Mouse (Mus musculus) kidney, embryonic 16.5 days (tissue): ENCODE measurements at regions not wholly inside any gene's neighbourhood (a gene's known extent, or its start where the extent isn't known, plus 50 kb on each side); places are given as distances from the start of the nearest gene placed in this dataset.

ENCODE experiments used
- ATAC-seq: fragments of 200-750 bp; cut with Nextera tagmentation; 2 replicates; pipeline ENCODE4 v1.8.0; 2017; ENCODE audit warnings: moderate TSS enrichment; ENCODE audit not compliant: low FRiP score, low TSS enrichment
- H3K27ac ChIP-seq: fragments of 300-500 bp; sonication (generic); 2 replicates; pipeline ENCODE4 v1.5.1; 2014; ENCODE audit warnings: low read length
- H3K27me3 ChIP-seq: fragments of 300-500 bp; sonication (generic); 2 replicates; pipeline ENCODE4 v1.6.1; 2014; ENCODE audit warnings: low read length, control low read depth, mixed read lengths; ENCODE audit not compliant: insufficient read depth
- H3K36me3 ChIP-seq: fragments of 300-500 bp; sonication (generic); 2 replicates; pipeline ENCODE4 v1.6.1; 2014; ENCODE audit warnings: low read length, control low read depth, mixed read lengths; ENCODE audit not compliant: insufficient read depth
- H3K4me1 ChIP-seq: fragments of 300-500 bp; sonication (generic); 2 replicates; pipeline ENCODE4 v1.6.1; 2014; ENCODE audit warnings: low read length, control low read depth, mixed read lengths; ENCODE audit not compliant: insufficient read depth
- H3K4me2 ChIP-seq: fragments of 300-500 bp; sonication (generic); replicated peaks from 2 replicates; pipeline ENCODE4 v1.6.1; 2014; ENCODE audit warnings: low read depth, low read length
- H3K4me3 ChIP-seq: fragments of 300-500 bp; sonication (generic); 2 replicates; pipeline ENCODE4 v1.5.1; 2014; ENCODE audit warnings: mild to moderate bottlenecking, low read length
- H3K9ac ChIP-seq: fragments of 300-500 bp; sonication (generic); replicated peaks from 2 replicates; pipeline ENCODE4 v1.6.1; 2014; ENCODE audit warnings: low read length
- H3K9me3 ChIP-seq: fragments of 300-500 bp; sonication (generic); 2 replicates; pipeline ENCODE4 v1.6.1; 2016; ENCODE audit warnings: low read length, control low read depth
- WGBS: fragments of 180-500 bp; shearing (Covaris S2); extraction: QIAGEN DNeasy Blood & Tissue Kit; methylation state at CpG from one replicate; pipeline ENCODE4 v1.1.7; 2014; 5-methylcytosine and 5-hydroxymethylcytosine counted together

DNA sequence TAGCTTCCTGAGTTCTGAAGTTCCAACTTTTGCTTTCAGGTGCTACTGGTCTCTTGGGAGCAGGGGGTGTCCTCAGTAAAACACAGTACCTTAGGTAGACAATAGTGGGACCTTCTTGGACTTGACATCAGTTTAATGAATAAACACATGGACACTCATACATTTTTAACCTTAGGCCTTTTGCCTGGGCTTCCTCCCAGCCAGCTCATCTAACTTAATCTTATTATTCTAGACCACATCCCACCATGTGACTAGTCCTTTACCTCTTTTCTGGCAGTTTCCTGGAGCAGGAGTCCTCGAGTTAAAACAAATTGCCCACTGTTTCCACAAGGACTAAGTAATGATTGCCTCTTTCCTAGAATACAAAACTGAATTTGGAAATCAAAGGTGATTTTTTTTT is 117.9 kb upstream of the Rai14 start:
- H3K4me2 ChIP-seq: no peak overlapping the region
- no peak overlapping the region for H3K27ac ChIP-seq
- no peaks in the 10 kb centered on the region for H3K9me3 ChIP-seq
- no peak for ATAC-seq
- no peaks in the 10 kb centered on the region for H3K27me3 ChIP-seq
- H3K9ac ChIP-seq: no peak overlapping the region
- peaks cover 9% of the 10 kb centered on the region; the same call in 1 of the 2 replicates for H3K4me1 ChIP-seq
- H3K36me3 ChIP-seq: no peaks in the 10 kb centered on the region
- H3K4me3 ChIP-seq: no peak overlapping the region
- WGBS: 48% methylated on average over 1 of the region's 1 CpGs

DNA sequence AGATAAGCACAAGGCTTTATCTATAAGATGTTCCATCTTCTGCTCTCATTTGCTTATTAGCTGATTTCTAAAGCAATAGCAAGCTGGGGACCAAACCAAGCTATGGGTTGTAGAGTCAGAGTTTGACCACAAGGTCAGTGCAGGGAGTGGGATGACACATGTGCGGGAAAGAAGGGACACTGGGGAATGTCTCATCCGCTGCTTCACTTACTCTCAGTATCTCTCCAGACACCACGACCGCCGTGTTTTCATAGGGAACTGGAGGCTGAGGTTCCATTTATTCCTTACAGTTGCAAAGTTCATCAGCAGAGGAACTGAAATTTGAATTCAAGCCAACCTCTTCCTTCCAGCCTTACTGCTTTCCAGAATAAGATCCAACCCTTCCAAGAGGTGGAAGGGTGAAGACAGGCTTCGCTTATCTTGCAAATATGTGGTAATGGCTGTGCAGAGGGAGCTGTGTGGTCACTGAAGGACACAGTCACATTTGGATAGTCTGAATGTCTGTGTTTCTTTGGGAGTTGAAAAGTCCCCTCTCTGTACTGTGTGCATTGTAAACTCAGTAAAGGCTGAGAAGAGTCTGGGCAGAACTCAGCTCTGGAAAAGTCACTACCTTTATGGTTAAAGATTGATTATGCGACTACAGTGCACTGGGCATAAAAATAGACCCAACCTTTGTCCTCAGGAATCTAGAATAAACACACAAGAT is 118.1 kb upstream of the C1qtnf3 start:
- Histone ChIP-seq H3K4me3 (no peak overlapping the region), H3K27ac (peak overlapping the region; percentile 17), H3K27me3 (no peaks in the 10 kb centered on the region), H3K4me1 (peaks cover 9% of the 10 kb centered on the region; the same call in 1 of the 2 replicates), H3K9me3 (no peaks in the 10 kb centered on the region), H3K9ac (no peak overlapping the region), H3K4me2 (no peak overlapping the region), H3K36me3 (no peaks in the 10 kb centered on the region)
- WGBS: 47% methylated on average over 7 of the region's 7 CpGs
- peak; percentile 73 for ATAC-seq

DNA sequence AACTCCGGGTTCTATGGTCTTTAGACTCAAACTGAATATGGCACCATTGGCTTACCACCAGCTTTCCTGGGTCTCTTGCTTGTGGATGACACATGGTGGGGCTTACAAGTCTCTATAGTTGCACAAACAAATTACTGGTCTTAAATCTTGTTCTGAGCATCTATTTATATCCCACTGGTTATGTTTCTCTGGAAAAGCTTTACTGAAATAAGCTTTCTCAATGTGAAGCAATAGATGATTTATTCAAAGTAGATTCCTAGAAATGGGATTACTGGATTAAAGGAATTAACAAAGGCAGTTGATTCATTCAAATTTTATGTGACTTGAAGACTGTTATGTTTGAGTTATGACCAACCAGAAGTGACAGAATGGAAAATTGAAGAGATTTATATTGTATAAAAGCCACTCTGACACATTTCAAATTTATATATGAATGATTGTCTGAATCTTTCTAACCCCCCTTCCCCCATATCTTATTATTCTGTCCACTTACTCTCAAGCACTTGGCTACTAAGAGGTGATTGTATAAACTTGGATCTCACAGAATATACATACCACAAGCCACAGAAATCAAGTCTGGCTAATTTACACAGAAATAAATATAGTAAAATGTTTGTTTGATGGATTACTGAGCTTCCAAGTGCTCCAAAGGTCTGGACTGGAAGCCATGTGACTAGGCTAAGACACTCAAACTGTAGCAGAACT is 113.4 kb upstream of the C1qtnf3 start:
- Histone ChIP-seq H3K4me2 (no peak overlapping the region), H3K36me3 (no peaks in the 10 kb centered on the region), H3K27me3 (no peaks in the 10 kb centered on the region), H3K4me1 (peaks cover 5% of the 10 kb centered on the region; the same call in 1 of the 2 replicates), H3K9ac (no peak overlapping the region), H3K9me3 (no peaks in the 10 kb centered on the region), H3K27ac (no peak overlapping the region), H3K4me3 (no peak overlapping the region)
- ATAC-seq: no peak
- 96% methylated on average over 1 of the region's 1 CpGs for WGBS

DNA sequence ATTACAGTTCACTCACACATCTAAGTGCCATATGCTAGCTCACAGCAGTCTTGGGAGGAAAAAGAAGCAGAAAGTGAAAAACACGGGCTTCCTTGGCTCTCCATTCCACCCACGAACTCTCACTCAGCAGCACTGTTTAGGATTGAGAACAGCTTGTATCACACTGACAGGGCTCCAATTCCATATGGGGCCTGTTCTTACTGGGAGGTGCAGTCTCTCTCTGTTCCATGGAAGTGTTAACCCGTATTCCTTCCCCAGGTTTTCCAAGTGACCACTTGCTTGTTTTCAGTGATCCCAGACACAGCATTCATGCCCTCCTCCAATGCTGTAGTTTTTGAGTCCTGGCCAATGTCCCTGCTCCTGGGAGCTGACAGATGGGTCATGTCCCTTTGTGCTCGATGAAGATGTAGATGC is 111.5 kb upstream of the C1qtnf3 start:
- no peaks in the 10 kb centered on the region for H3K36me3 ChIP-seq
- no peaks in the 10 kb centered on the region for H3K27me3 ChIP-seq
- H3K4me2 ChIP-seq: no peak overlapping the region
- H3K4me1 ChIP-seq: no peaks in the 10 kb centered on the region
- H3K9ac ChIP-seq: no peak overlapping the region
- no peak overlapping the region for H3K4me3 ChIP-seq
- peak; percentile 51 for ATAC-seq
- H3K9me3 ChIP-seq: no peaks in the 10 kb centered on the region
- 60% methylated on average over 4 of the region's 4 CpGs for WGBS
- H3K27ac ChIP-seq: no peak overlapping the region

DNA sequence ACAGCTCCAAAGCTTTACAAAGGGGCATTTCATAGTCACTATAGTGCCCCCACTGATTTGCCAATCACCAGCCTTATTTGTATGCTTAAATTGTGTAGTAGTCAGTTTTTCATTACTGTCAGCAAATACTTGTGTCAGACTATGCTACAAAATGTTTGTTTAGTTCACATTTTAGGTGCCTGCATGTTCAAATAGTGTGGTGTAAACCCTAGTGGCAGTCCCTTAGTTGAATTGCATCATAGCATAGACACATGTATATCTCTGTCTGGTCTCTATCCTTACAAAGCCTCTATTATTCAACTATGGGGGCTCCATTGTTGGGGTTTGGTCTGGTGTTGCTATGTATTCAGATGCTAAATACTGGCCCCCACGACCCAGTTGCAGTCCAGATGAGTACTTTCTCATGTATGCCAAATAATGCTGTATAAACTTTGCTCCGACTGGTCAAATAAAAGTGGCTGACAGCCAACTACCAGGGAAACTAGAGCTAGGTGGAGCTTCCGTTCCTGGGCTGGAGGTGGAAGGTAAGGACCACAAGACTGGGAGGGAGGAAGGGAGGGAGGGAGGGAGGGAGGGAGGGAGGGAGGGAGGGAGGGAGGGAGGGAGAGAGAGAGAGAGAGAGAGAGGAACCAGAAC is 109.0 kb upstream of the C1qtnf3 start:
- H3K27ac ChIP-seq: no peak overlapping the region
- no peak for ATAC-seq
- H3K4me3 ChIP-seq: no peak overlapping the region
- no peaks in the 10 kb centered on the region for H3K4me1 ChIP-seq
- no peaks in the 10 kb centered on the region for H3K9me3 ChIP-seq
- H3K4me2 ChIP-seq: no peak overlapping the region
- no peaks in the 10 kb centered on the region for H3K36me3 ChIP-seq
- H3K9ac ChIP-seq: no peak overlapping the region
- no peaks in the 10 kb centered on the region for H3K27me3 ChIP-seq
- 57% methylated on average over 3 of the region's 3 CpGs for WGBS

DNA sequence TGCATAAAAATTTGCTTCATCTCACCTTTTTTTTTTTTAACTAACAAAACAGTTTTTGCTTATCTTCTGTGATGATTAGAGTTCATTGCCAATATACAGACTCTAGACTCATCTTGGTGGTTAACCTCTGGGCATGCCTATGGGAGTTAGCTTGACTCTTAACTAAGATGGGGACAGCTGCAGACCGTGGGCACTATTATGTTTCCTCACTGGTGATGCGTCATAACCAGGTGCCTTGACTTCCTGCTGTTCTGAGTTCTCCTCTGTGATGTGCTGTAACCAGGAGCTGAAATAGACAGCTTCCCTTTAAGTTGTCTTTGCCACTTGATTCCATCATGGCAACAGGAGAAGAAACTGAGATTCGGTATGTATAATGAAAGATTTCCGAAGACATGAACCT is 105.4 kb upstream of the C1qtnf3 start:
- WGBS: 95% methylated on average over 4 of the region's 4 CpGs
- ATAC-seq: no peak
- Histone ChIP-seq H3K9me3 (no peaks in the 10 kb centered on the region), H3K4me3 (no peak overlapping the region), H3K36me3 (no peaks in the 10 kb centered on the region), H3K4me2 (no peak overlapping the region), H3K9ac (no peak overlapping the region), H3K4me1 (no peaks in the 10 kb centered on the region), H3K27ac (no peak overlapping the region), H3K27me3 (no peaks in the 10 kb centered on the region)

DNA sequence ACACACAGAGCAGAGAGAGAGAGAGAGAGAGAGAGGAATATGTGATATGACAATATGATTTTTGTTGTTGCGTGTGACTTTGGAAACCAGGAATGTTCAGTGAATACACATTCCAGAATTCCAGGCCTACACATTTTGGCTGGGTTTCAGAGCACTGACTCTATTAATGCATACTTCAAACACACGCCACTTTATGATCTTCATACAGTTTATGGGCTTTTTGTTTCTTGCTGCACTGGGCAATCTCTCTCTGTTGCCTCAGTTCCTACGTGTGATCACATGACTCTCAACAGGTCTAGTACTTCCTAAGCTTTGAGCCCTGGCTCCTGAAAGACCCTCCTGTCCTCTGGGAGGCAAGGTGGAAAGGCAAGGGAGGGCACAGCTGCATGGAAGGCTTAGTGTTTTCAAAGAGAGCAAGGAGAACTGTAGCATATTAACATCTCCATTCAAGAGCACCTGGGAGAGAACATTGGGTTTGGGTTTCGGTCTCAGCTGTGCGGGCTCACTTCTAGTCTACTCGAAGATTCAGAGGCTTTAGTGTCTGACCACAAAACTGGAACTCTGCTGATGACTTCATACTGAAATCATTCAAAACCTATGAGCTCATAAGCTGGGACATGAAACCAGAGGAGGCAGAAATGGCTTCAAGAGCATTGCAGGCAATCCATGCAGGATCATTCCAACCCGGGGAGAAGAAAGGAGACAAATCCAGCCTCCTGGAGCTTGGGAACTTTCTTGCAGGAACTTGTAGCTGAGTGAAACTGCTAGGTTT is 87.9 kb upstream of the C1qtnf3 start:
- Histone ChIP-seq H3K27ac (no peak overlapping the region), H3K9ac (no peak overlapping the region)
- 84% methylated on average over 7 of the region's 7 CpGs for WGBS

DNA sequence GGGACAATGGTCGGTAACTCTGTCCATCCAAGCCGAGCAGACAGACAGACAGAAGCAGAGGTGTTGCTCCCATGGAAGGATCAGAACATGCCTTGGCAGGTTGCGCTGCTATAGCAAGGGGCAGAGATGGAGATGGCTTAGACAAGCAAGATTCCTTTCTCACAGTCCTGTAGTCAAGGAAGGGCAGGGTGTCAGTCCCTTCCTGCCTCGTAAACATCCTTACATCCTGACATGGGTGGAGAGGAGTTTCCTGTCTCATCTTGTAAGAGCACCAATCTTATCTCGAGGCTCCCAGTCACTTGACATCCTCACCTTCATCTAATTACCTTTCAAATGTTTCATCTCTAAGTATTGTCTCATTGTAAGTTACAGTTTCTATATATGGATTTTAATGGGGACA is 87.0 kb upstream of the C1qtnf3 start:
- H3K4me1 ChIP-seq: no peaks in the 10 kb centered on the region
- ATAC-seq: no peak
- no peaks in the 10 kb centered on the region for H3K27me3 ChIP-seq
- H3K9ac ChIP-seq: no peak overlapping the region
- H3K9me3 ChIP-seq: no peaks in the 10 kb centered on the region
- H3K4me2 ChIP-seq: no peak overlapping the region
- WGBS: 65% methylated on average over 5 of the region's 5 CpGs
- no peaks in the 10 kb centered on the region for H3K36me3 ChIP-seq
- H3K4me3 ChIP-seq: no peak overlapping the region
- H3K27ac ChIP-seq: no peak overlapping the region; the same call in 1 of the 2 replicates

More for the DNA sequence above, 87.9 kb upstream of the C1qtnf3 start:
- no peaks in the 10 kb centered on the region for H3K36me3 ChIP-seq
- no peaks in the 10 kb centered on the region for H3K4me1 ChIP-seq
- ATAC-seq: no peak; the same call in 1 of the 2 replicates
- no peaks in the 10 kb centered on the region for H3K9me3 ChIP-seq
- no peak overlapping the region for H3K4me2 ChIP-seq
- H3K27me3 ChIP-seq: no peaks in the 10 kb centered on the region
- H3K4me3 ChIP-seq: no peak overlapping the region

DNA sequence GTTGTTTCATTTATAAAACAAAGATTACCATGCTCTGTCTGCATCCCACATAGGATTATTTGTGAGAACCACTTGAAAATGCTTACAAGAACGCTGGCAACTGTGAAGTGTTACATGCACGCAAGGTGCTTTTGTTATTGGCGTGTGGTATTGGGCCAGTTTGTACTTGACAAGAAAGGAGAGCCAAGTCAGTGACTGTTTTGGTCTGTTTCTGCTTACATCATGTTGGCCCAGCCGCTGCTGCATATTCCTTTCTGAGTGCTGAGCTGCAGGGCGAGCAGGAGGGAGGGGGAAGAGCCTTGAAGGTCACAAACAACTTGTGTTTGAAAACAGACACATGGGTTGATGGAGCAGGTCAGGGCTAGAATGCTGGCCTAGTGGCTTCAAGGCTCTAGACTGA is 85.3 kb upstream of the C1qtnf3 start:
- no peak overlapping the region for H3K4me3 ChIP-seq
- no peaks in the 10 kb centered on the region for H3K4me1 ChIP-seq
- no peak overlapping the region for H3K4me2 ChIP-seq
- no peak overlapping the region for H3K9ac ChIP-seq
- WGBS: 74% methylated on average over 5 of the region's 5 CpGs
- H3K9me3 ChIP-seq: no peaks in the 10 kb centered on the region
- ATAC-seq: no peak
- no peak overlapping the region for H3K27ac ChIP-seq
- H3K36me3 ChIP-seq: no peaks in the 10 kb centered on the region
- no peaks in the 10 kb centered on the region for H3K27me3 ChIP-seq
